Mouse (Mus musculus) heart, postnatal 0 days (tissue): ENCODE measurements around the gene Wwox. TPM values are rescaled to one million over a fixed set of nuclear protein-coding genes. Genes with fewer than 3 reads are reported as not detected.

Experiments
- ATAC-seq: fragments of 200-750 bp; cut with Nextera tagmentation; 2 replicates; pipeline ENCODE4 v1.8.0; 2017; ENCODE audit warnings: low read depth, moderate number of reproducible peaks, moderate library complexity; ENCODE audit not compliant: insufficient read depth
- DNase-seq: peaks from one replicate; pipeline ENCODE4 v3.0.0-alpha.2; 2016; ENCODE audit warnings: low spot score
- H3K27ac ChIP-seq: fragments of 300-500 bp; sonication (generic); 2 replicates; pipeline ENCODE4 v1.5.1; 2014; ENCODE audit warnings: low read depth, mild to moderate bottlenecking
- H3K27me3 ChIP-seq: fragments of 300-500 bp; sonication (generic); 2 replicates; pipeline ENCODE4 v1.6.1; 2014; ENCODE audit warnings: low read length, mixed read lengths; ENCODE audit not compliant: control insufficient read depth, insufficient read depth
- H3K36me3 ChIP-seq: fragments of 300-500 bp; sonication (generic); replicated peaks from 2 replicates; pipeline ENCODE4 v1.6.1; 2014; ENCODE audit warnings: low read length, mixed read lengths; ENCODE audit not compliant: control insufficient read depth, insufficient read depth
- H3K4me1 ChIP-seq: fragments of 300-500 bp; sonication (generic); 2 replicates; pipeline ENCODE4 v1.6.1; 2014; ENCODE audit warnings: antibody characterized with exemption; ENCODE audit not compliant: control insufficient read depth, insufficient read depth
- H3K4me2 ChIP-seq: fragments of 300-500 bp; sonication (generic); 2 replicates; pipeline ENCODE4 v1.6.1; 2014; ENCODE audit warnings: low read depth, mild to moderate bottlenecking, low read length, moderate library complexity
- H3K4me3 ChIP-seq: fragments of 300-500 bp; sonication (generic); 2 replicates; pipeline ENCODE4 v1.5.1; 2014; ENCODE audit warnings: low read depth, low read length
- H3K9ac ChIP-seq: fragments of 300-500 bp; sonication (generic); replicated peaks from 2 replicates; pipeline ENCODE4 v1.6.1; 2014; ENCODE audit warnings: low read depth, low read length, mixed read lengths
- H3K9me3 ChIP-seq: fragments of 300-500 bp; sonication (generic); replicated peaks from 2 replicates; pipeline ENCODE4 v1.6.1; 2016; ENCODE audit warnings: low read length; ENCODE audit not compliant: control insufficient read depth
- CTCF ChIP-seq: IDR thresholded peaks from 2 replicates; pipeline ENCODE4 v1.5.1; 2016; ENCODE audit warnings: antibody characterized with exemption, control low read depth, low read depth
- EP300 ChIP-seq: IDR thresholded peaks from 2 replicates; pipeline ENCODE4 v1.6.1; 2016; ENCODE audit warnings: antibody characterized with exemption, low read depth
- WGBS: fragments of 180-500 bp; shearing (Covaris S2); extraction: QIAGEN DNeasy Blood & Tissue Kit; methylation state at CpG from one replicate; pipeline ENCODE4 v1.1.7; 2014; 5-methylcytosine and 5-hydroxymethylcytosine counted together
- polyA plus RNA-seq: library from polyadenylated mRNA; unstranded; fragments of >200 nt; fragmentation: Nextera tagmentation; extraction: Ambion mirVana; gene quantifications from 2 replicates; pipeline ENCODE4 v1.2.1, GENCODE M21; 2015
- total RNA-seq: library from RNA; depleted of rRNA; stranded (reverse); fragments of >200 nt; gene quantifications from 2 replicates; pipeline ENCODE4 v1.2.3, GENCODE M21; 2014; ENCODE audit warnings: low replicate concordance

Gene Wwox
- total and polyA plus RNA-seq, 2 experiments from 2014 or later = 7.5 to 9.6 TPM

- 0 out of 2 replicates have a peak, but pooled peaks cover 4% of the 10 kb centered on the region for H3K4me1 ChIP-seq
- no peaks in the 10 kb centered on the region for H3K9me3 ChIP-seq
- TF ChIP-seq EP300 = no peak
- no peak for TF ChIP-seq CTCF
- WGBS = 71% methylated on average over 18 of the region's 18 CpGs
- H3K4me3 ChIP-seq = no peak overlapping the region
- no peak for ATAC-seq
- H3K27ac ChIP-seq = no peak overlapping the region
- no peak for DNase-seq
- no peaks in the 10 kb centered on the region for H3K27me3 ChIP-seq
- H3K4me2 ChIP-seq = no peak overlapping the region
- H3K9ac ChIP-seq = no peak overlapping the region
- no peaks in the 10 kb centered on the region for H3K36me3 ChIP-seq
Measured at GRCm38 (mm10) chr8:114505351-114506347, 66.2 kb downstream of the Wwox start.

GRCm38 (mm10) chr8:114507404-114507803 lies 67.9 kb downstream of the Wwox start:
- DNase-seq (no peak), ATAC-seq (no peak)
- no peaks in the 10 kb centered on the region for H3K9me3 ChIP-seq
- 70% methylated on average over 7 of the region's 7 CpGs for WGBS
- H3K27me3 ChIP-seq = no peaks in the 10 kb centered on the region
- no peak overlapping the region for H3K27ac ChIP-seq
- no peak overlapping the region for H3K9ac ChIP-seq
- no peaks in the 10 kb centered on the region for H3K36me3 ChIP-seq
- TF ChIP-seq EP300 (no peak), CTCF (no peak)
- 0 out of 2 replicates have a peak, but pooled peaks cover 4% of the 10 kb centered on the region for H3K4me1 ChIP-seq
- H3K4me2 ChIP-seq = no peak overlapping the region
- H3K4me3 ChIP-seq = no peak overlapping the region

- TF ChIP-seq EP300 (no peak), CTCF (no peak)
- no peak overlapping the region for H3K27ac ChIP-seq
- H3K4me2 ChIP-seq = no peak overlapping the region
- H3K9me3 ChIP-seq = no peaks in the 10 kb centered on the region
- H3K4me3 ChIP-seq = no peak overlapping the region
- H3K36me3 ChIP-seq = no peaks in the 10 kb centered on the region
- no peaks in the 10 kb centered on the region for H3K27me3 ChIP-seq
- no peak for ATAC-seq
- DNase-seq = no peak
- H3K4me1 ChIP-seq = 0 out of 2 replicates have a peak, but pooled peaks cover 4% of the 10 kb centered on the region
- WGBS = 33% methylated on average over 1 of the region's 1 CpGs
- no peak overlapping the region for H3K9ac ChIP-seq
Measured at GRCm38 (mm10) chr8:114510226-114510625, 70.8 kb downstream of the Wwox start.

GRCm38 (mm10) chr8:114512075-114512935 lies 72.8 kb downstream of the Wwox start:
- no peak overlapping the region for H3K4me2 ChIP-seq
- H3K27ac ChIP-seq = no peak overlapping the region
- no peak for DNase-seq
- no peaks in the 10 kb centered on the region for H3K27me3 ChIP-seq
- H3K9me3 ChIP-seq = no peaks in the 10 kb centered on the region
- H3K4me1 ChIP-seq = no peaks in the 10 kb centered on the region
- WGBS = 82% methylated on average over 26 of the region's 26 CpGs
- no peak for ATAC-seq
- no peak overlapping the region for H3K9ac ChIP-seq
- TF ChIP-seq CTCF (no peak), EP300 (no peak)
- H3K4me3 ChIP-seq = no peak overlapping the region
- no peaks in the 10 kb centered on the region for H3K36me3 ChIP-seq

GRCm38 (mm10) chr8:114514692-114515091 lies 75.2 kb downstream of the Wwox start:
- 86% methylated on average over 11 of the region's 11 CpGs for WGBS
- ATAC-seq (no peak), DNase-seq (no peak)
- H3K27me3 ChIP-seq = no peaks in the 10 kb centered on the region
- no peak overlapping the region for H3K4me3 ChIP-seq
- no peaks in the 10 kb centered on the region for H3K36me3 ChIP-seq
- no peak overlapping the region for H3K9ac ChIP-seq
- no peaks in the 10 kb centered on the region for H3K4me1 ChIP-seq
- H3K4me2 ChIP-seq = no peak overlapping the region
- H3K27ac ChIP-seq = no peak overlapping the region
- TF ChIP-seq EP300 (no peak), CTCF (no peak)
- no peaks in the 10 kb centered on the region for H3K9me3 ChIP-seq
